In genomic region chr13:51231586-51231985, GRCm38 (mm10) we compare ENCODE assay signal across 20 mouse cellular contexts.
A peak's percentile ranks its signal among the peaks of the same experiment; 100 is the strongest.
DNase-seq lines count a peak whose midpoint lies in the region; ATAC-seq and TF ChIP-seq lines count a peak whose summit lies in the region.
"Had no signal": no experiment of that assay in that cellular context is flagged by ENCODE, and none has a peak within 500 bp of the region (broad histone marks: within the 10 kb centered on the region; RNA-seq: fewer than 3 reads in every experiment).

No protein-coding gene starts in this region.

- H3K4me3 ChIP-seq in kidney, embryonic 15.5 days (replicated peaks), result no peak overlapping the region
- H3K4me3 ChIP-seq in kidney, embryonic 14.5 days (ENCODE audit: low read length), result no peak overlapping the region
- H3K4me3 ChIP-seq in limb, embryonic 10.5 days, result no peak overlapping the region
- no peak overlapping the region for H3K4me3 ChIP-seq in lung, embryonic 14.5 days (ENCODE audit: low read depth, low read length)
- H3K4me3 ChIP-seq: embryonic facial prominence, embryonic 12.5 days; forebrain, embryonic 12.5 days; heart, embryonic 10.5 days had no signal

- H3K27ac ChIP-seq in kidney, embryonic 15.5 days, result 0 out of 2 replicates have a peak overlapping the region, but pooled peaks have one; percentile 11
- H3K27ac ChIP-seq in kidney, embryonic 14.5 days (ENCODE audit: low read depth, low read length), result no peak overlapping the region
- peak overlapping the region; percentile 26; the same call in 1 of the 2 replicates for H3K27ac ChIP-seq in limb, embryonic 10.5 days
- H3K27ac ChIP-seq in lung, embryonic 14.5 days (ENCODE audit: low read depth), result peak overlapping the region; percentile 54; the same call in 1 of the 2 replicates
- H3K27ac ChIP-seq: embryonic facial prominence, embryonic 12.5 days; forebrain, embryonic 12.5 days; heart, embryonic 10.5 days had no signal

- no peaks in the 10 kb centered on the region for H3K36me3 ChIP-seq in kidney, embryonic 15.5 days
- no peaks in the 10 kb centered on the region for H3K36me3 ChIP-seq in kidney, embryonic 14.5 days (ENCODE audit: control insufficient read depth, insufficient read depth, low read length)
- H3K36me3 ChIP-seq in limb, embryonic 10.5 days, result no peaks in the 10 kb centered on the region
- no peaks in the 10 kb centered on the region for H3K36me3 ChIP-seq in lung, embryonic 14.5 days (ENCODE audit: insufficient read depth)
- H3K36me3 ChIP-seq: embryonic facial prominence, embryonic 12.5 days; forebrain, embryonic 12.5 days; heart, embryonic 10.5 days had no signal

- WGBS in kidney, embryonic 15.5 days, result 57% methylated on average over 4 of the region's 4 CpGs
- 75% methylated on average over 4 of the region's 4 CpGs for WGBS in kidney, embryonic 14.5 days
- WGBS in limb, embryonic 10.5 days, result 89% methylated on average over 4 of the region's 4 CpGs
- 64% methylated on average over 4 of the region's 4 CpGs for WGBS in lung, embryonic 14.5 days

- H3K4me2 ChIP-seq in kidney, embryonic 15.5 days, result no peak overlapping the region
- H3K4me2 ChIP-seq in kidney, embryonic 14.5 days (replicated peaks; ENCODE audit: low read depth, low read length), result no peak overlapping the region
- H3K4me2 ChIP-seq in lung, embryonic 14.5 days, result no peak overlapping the region
- H3K4me2 ChIP-seq: embryonic facial prominence, embryonic 12.5 days; forebrain, embryonic 12.5 days had no signal

- no peak for ATAC-seq in kidney, embryonic 15.5 days (replicated peaks; ENCODE audit: low FRiP score)
- no peak for ATAC-seq in kidney, embryonic 14.5 days (ENCODE audit: low FRiP score, low TSS enrichment)
- ATAC-seq in lung, embryonic 14.5 days (ENCODE audit: insufficient read depth), result no peak
- no peak for ATAC-seq in inflammation-experienced regulatory T-cells, adult 6 months
- ATAC-seq: forebrain, embryonic 16.5 days had no signal

- no peaks in the 10 kb centered on the region for H3K9me3 ChIP-seq in kidney, embryonic 15.5 days (replicated peaks)
- no peaks in the 10 kb centered on the region for H3K9me3 ChIP-seq in kidney, embryonic 14.5 days (ENCODE audit: control insufficient read depth, low read length)
- H3K9me3 ChIP-seq in limb, embryonic 10.5 days (replicated peaks), result no peaks in the 10 kb centered on the region
- no peaks in the 10 kb centered on the region for H3K9me3 ChIP-seq in lung, embryonic 14.5 days (ENCODE audit: low read depth, low read length)
- H3K9me3 ChIP-seq: embryonic facial prominence, embryonic 12.5 days; forebrain, embryonic 12.5 days; heart, embryonic 10.5 days had no signal

- no peaks in the 10 kb centered on the region for H3K27me3 ChIP-seq in kidney, embryonic 15.5 days
- no peaks in the 10 kb centered on the region for H3K27me3 ChIP-seq in kidney, embryonic 14.5 days (ENCODE audit: control insufficient read depth, insufficient read depth, low read length)
- H3K27me3 ChIP-seq in limb, embryonic 10.5 days (ENCODE audit: low read depth, poor library complexity, severe bottlenecking), result no peaks in the 10 kb centered on the region
- no peaks in the 10 kb centered on the region for H3K27me3 ChIP-seq in lung, embryonic 14.5 days (ENCODE audit: insufficient read depth, low read length)
- H3K27me3 ChIP-seq: embryonic facial prominence, embryonic 12.5 days; forebrain, embryonic 12.5 days had no signal

- no peak for DNase-seq in limb, embryonic 10.5 days (ENCODE audit: low spot score)
- peak; percentile 32 for DNase-seq in lung, embryonic 14.5 days
- DNase-seq in lung, postnatal 14 days, result peak; percentile 25
- DNase-seq in spleen, postnatal 36 days (ENCODE audit: low spot score in 2 of 2), result no peak
- DNase-seq in ovary, postnatal 10 days (ENCODE audit: low spot score), result no peak
- DNase-seq: adrenal gland, adult 8-10 months; adrenal gland, postnatal 36 days; cerebellum, adult 2 months; cerebellum, postnatal 10 days; gastrocnemius, postnatal 10 days; heart, adult 18-20 months; heart, postnatal 10 days; heart, postnatal 4 days had no signal

- no peak overlapping the region for H3K9ac ChIP-seq in kidney, embryonic 15.5 days
- H3K9ac ChIP-seq in kidney, embryonic 14.5 days (ENCODE audit: low read depth, low read length), result no peak overlapping the region
- H3K9ac ChIP-seq in lung, embryonic 14.5 days, result no peak overlapping the region
- H3K9ac ChIP-seq: embryonic facial prominence, embryonic 12.5 days; forebrain, embryonic 12.5 days had no signal

- no peak for TF ChIP-seq CTCF in lung, embryonic 14.5 days (IDR thresholded peaks at IDR 0.05; ENCODE audit: low read depth)

- H3K4me1 ChIP-seq in kidney, embryonic 15.5 days, result peaks cover 14% of the 10 kb centered on the region; the same call in 1 of the 2 replicates
- 0 out of 2 replicates have a peak, but pooled peaks cover 2% of the 10 kb centered on the region for H3K4me1 ChIP-seq in kidney, embryonic 14.5 days (ENCODE audit: control insufficient read depth, insufficient read depth, low read length)
- H3K4me1 ChIP-seq in limb, embryonic 10.5 days, result peaks cover 10% of the 10 kb centered on the region
- H3K4me1 ChIP-seq in lung, embryonic 14.5 days (ENCODE audit: insufficient read depth), result peaks cover 14% of the 10 kb centered on the region

Comparison
In these comparisons a context has a peak if more than half of its experiments do, and no peak if none do; other contexts are left out.
1. DNase-seq: peak in lung, embryonic 14.5 days (single experiment) and lung, postnatal 14 days (single experiment); none in limb, embryonic 10.5 days (single experiment), spleen, postnatal 36 days (0 of 2) and ovary, postnatal 10 days (single experiment).